Mouse (Mus musculus): ENCODE results near the gene Zfp82. TPM values are rescaled to one million over a fixed set of nuclear protein-coding genes. Genes with fewer than 3 reads are reported as not detected.

The Zfp82 gene
- total RNA-seq, 1 experiment = 5.8 TPM

- Histone ChIP-seq H3K27ac (ENCODE audit: insufficient read depth, low read depth, low read length, poor library complexity, severe bottlenecking) (no peak overlapping the region), H3K9me3 (ENCODE audit: control insufficient read depth, insufficient read depth, low read depth, low read length) (no peaks in the 10 kb centered on the region), H3K4me1 (ENCODE audit: control insufficient read depth in 2 of 2, insufficient read depth in 2 of 2, low read length in 2 of 2, poor library complexity in 1 of 2) (no peaks in the 10 kb centered on the region), H3K4me3 (ENCODE audit: insufficient read depth in 1 of 2, low read depth in 1 of 2, low read length in 2 of 2, poor library complexity in 1 of 2, severe bottlenecking in 1 of 2) (no peak overlapping the region), H3K9ac (ENCODE audit: insufficient read depth, low read depth, low read length, poor library complexity, severe bottlenecking) (no peak overlapping the region), H3K36me3 (ENCODE audit: control insufficient read depth, insufficient read depth, low read length, poor library complexity, severe bottlenecking) (peaks cover 58% of the 10 kb centered on the region)
- no peak for DNase-seq (ENCODE audit: low read depth, low spot score)
- TF ChIP-seq ZNF384 (IDR thresholded peaks at IDR 0.05; ENCODE audit: low read depth, low read length) = no peak
- TF ChIP-seq MAFK (IDR thresholded peaks at IDR 0.05; ENCODE audit: insufficient read depth, low read depth, low read length) = no peak
- no peak for TF ChIP-seq HCFC1 (IDR thresholded peaks at IDR 0.05; ENCODE audit: borderline replicate concordance, insufficient read depth, low read length)
- TF ChIP-seq ZC3H11A (IDR thresholded peaks at IDR 0.05; ENCODE audit: borderline replicate concordance, low read depth, low read length) = no peak
- no peak for TF ChIP-seq CHD2 (IDR thresholded peaks at IDR 0.05; ENCODE audit: low read depth, low read length)
- in situ Hi-C loops (cut with MboI; ENCODE audit: low sequenced_read_pairs in 2 of 2, unreplicated experiment in 2 of 2) = loop anchor here in 1 of 2 experiments (10.0 kb wide), 1 partner anchor 58 kb away; the partner anchor contains the start of gene Zfp82
These were observed 55.5 kb downstream of the Zfp82 start for GRCm38 (mm10) chr7:30017226-30017625.

- no peaks in the 10 kb centered on the region for H3K9me3 ChIP-seq (ENCODE audit: control insufficient read depth, insufficient read depth, low read depth, low read length)
- in situ Hi-C loops (cut with MboI; ENCODE audit: low sequenced_read_pairs in 2 of 2, unreplicated experiment in 2 of 2) = loop anchor here in 1 of 2 experiments (10.0 kb wide), 1 partner anchor 62 kb away; the partner anchor contains the start of gene Zfp82
- TF ChIP-seq HCFC1 (IDR thresholded peaks at IDR 0.05; ENCODE audit: borderline replicate concordance, insufficient read depth, low read length) = no peak
- H3K9ac ChIP-seq (ENCODE audit: insufficient read depth, low read depth, low read length, poor library complexity, severe bottlenecking) = no peak overlapping the region
- DNase-seq (ENCODE audit: low read depth, low spot score) = no peak
- peaks cover 0 to 8% of the 10 kb centered on the region in 2 experiments; a peak in 1 of 4 replicates for H3K4me1 ChIP-seq (ENCODE audit: control insufficient read depth in 2 of 2, insufficient read depth in 2 of 2, low read length in 2 of 2, poor library complexity in 1 of 2)
- H3K27ac ChIP-seq (ENCODE audit: insufficient read depth, low read depth, low read length, poor library complexity, severe bottlenecking) = no peak overlapping the region
- H3K4me3 ChIP-seq (ENCODE audit: insufficient read depth in 1 of 2, low read depth in 1 of 2, low read length in 2 of 2, poor library complexity in 1 of 2, severe bottlenecking in 1 of 2) = no peak overlapping the region
- peaks cover 54% of the 10 kb centered on the region for H3K36me3 ChIP-seq (ENCODE audit: control insufficient read depth, insufficient read depth, low read length, poor library complexity, severe bottlenecking)
These were observed 59.7 kb downstream of the Zfp82 start for GRCm38 (mm10) chr7:30012956-30013363.

GRCm38 (mm10) chr7:30010551-30011195 is 62.0 kb downstream of the Zfp82 start:
- in situ Hi-C loops (cut with MboI; ENCODE audit: low sequenced_read_pairs in 2 of 2, unreplicated experiment in 2 of 2) = loop anchor here in 1 of 2 experiments (10.0 kb wide), 1 partner anchor 64 kb away; the partner anchor contains the start of gene Zfp82
- no peak overlapping the region for H3K9ac ChIP-seq (ENCODE audit: insufficient read depth, low read depth, low read length, poor library complexity, severe bottlenecking)
- peaks cover 0 to 8% of the 10 kb centered on the region in 2 experiments; a peak in 1 of 4 replicates for H3K4me1 ChIP-seq (ENCODE audit: control insufficient read depth in 2 of 2, insufficient read depth in 2 of 2, low read length in 2 of 2, poor library complexity in 1 of 2)
- H3K27ac ChIP-seq (ENCODE audit: insufficient read depth, low read depth, low read length, poor library complexity, severe bottlenecking) = no peak overlapping the region
- DNase-seq (ENCODE audit: low read depth, low spot score) = no peak
- H3K9me3 ChIP-seq (ENCODE audit: control insufficient read depth, insufficient read depth, low read depth, low read length) = no peaks in the 10 kb centered on the region
- TF ChIP-seq ZNF384 (IDR thresholded peaks at IDR 0.05; ENCODE audit: low read depth, low read length) (no peak), ZC3H11A (IDR thresholded peaks at IDR 0.05; ENCODE audit: borderline replicate concordance, low read depth, low read length) (no peak), MAFK (IDR thresholded peaks at IDR 0.05; ENCODE audit: insufficient read depth, low read depth, low read length) (no peak), HCFC1 (IDR thresholded peaks at IDR 0.05; ENCODE audit: borderline replicate concordance, insufficient read depth, low read length) (no peak), CHD2 (IDR thresholded peaks at IDR 0.05; ENCODE audit: low read depth, low read length) (no peak)
- H3K4me3 ChIP-seq (ENCODE audit: insufficient read depth in 1 of 2, low read depth in 1 of 2, low read length in 2 of 2, poor library complexity in 1 of 2, severe bottlenecking in 1 of 2) = no peak overlapping the region
- peaks cover 51% of the 10 kb centered on the region for H3K36me3 ChIP-seq (ENCODE audit: control insufficient read depth, insufficient read depth, low read length, poor library complexity, severe bottlenecking)

GRCm38 (mm10) chr7:30009321-30010085 is 63.2 kb downstream of the Zfp82 start:
- H3K9ac ChIP-seq (ENCODE audit: insufficient read depth, low read depth, low read length, poor library complexity, severe bottlenecking) = no peak overlapping the region
- no peak for DNase-seq (ENCODE audit: low read depth, low spot score)
- no peak overlapping the region for H3K27ac ChIP-seq (ENCODE audit: insufficient read depth, low read depth, low read length, poor library complexity, severe bottlenecking)
- no peak overlapping the region for H3K4me3 ChIP-seq (ENCODE audit: insufficient read depth in 1 of 2, low read depth in 1 of 2, low read length in 2 of 2, poor library complexity in 1 of 2, severe bottlenecking in 1 of 2)
- no peak for TF ChIP-seq CHD2 (IDR thresholded peaks at IDR 0.05; ENCODE audit: low read depth, low read length)
- TF ChIP-seq ZNF384 (IDR thresholded peaks at IDR 0.05; ENCODE audit: low read depth, low read length) = no peak
- no peak for TF ChIP-seq HCFC1 (IDR thresholded peaks at IDR 0.05; ENCODE audit: borderline replicate concordance, insufficient read depth, low read length)
- no peak for TF ChIP-seq ZC3H11A (IDR thresholded peaks at IDR 0.05; ENCODE audit: borderline replicate concordance, low read depth, low read length)
- no peak for TF ChIP-seq MAFK (IDR thresholded peaks at IDR 0.05; ENCODE audit: insufficient read depth, low read depth, low read length)
- peaks cover 0 to 8% of the 10 kb centered on the region in 2 experiments; a peak in 1 of 4 replicates for H3K4me1 ChIP-seq (ENCODE audit: control insufficient read depth in 2 of 2, insufficient read depth in 2 of 2, low read length in 2 of 2, poor library complexity in 1 of 2)
- peaks cover 48% of the 10 kb centered on the region for H3K36me3 ChIP-seq (ENCODE audit: control insufficient read depth, insufficient read depth, low read length, poor library complexity, severe bottlenecking)
- H3K9me3 ChIP-seq (ENCODE audit: control insufficient read depth, insufficient read depth, low read depth, low read length) = no peaks in the 10 kb centered on the region
- in situ Hi-C loops (cut with MboI; ENCODE audit: low sequenced_read_pairs in 2 of 2, unreplicated experiment in 2 of 2) = loop anchor here in 1 of 2 experiments (10.0 kb wide), 1 partner anchor 65 kb away; the partner anchor contains the start of gene Zfp82

Measured in ES-E14 (cell line).